Mouse (Mus musculus) induced T-regulatory cell, adult 2 months (primary cell): ENCODE data around the gene Tcf7l1.

Source experiments
- DNase-seq: peaks from one replicate; pipeline ENCODE4 v3.0.0-alpha.2; 2012; ENCODE audit warnings: low read depth

The Tcf7l1 gene

GRCm38 (mm10) chr6:72696601-72697335, 92.3 kb downstream of the Tcf7l1 start:
- DNase-seq = no peak

GRCm38 (mm10) chr6:72694791-72695204, 94.3 kb downstream of the Tcf7l1 start:
- no peak for DNase-seq

- no peak for DNase-seq
Observed at GRCm38 (mm10) chr6:72694047-72694790, 94.8 kb downstream of the Tcf7l1 start.

- DNase-seq = no peak
Observed at GRCm38 (mm10) chr6:72692469-72692868, 96.6 kb downstream of the Tcf7l1 start.

- no peak for DNase-seq
Observed at GRCm38 (mm10) chr6:72691549-72691948, 97.5 kb downstream of the Tcf7l1 start.

- DNase-seq = no peak
Observed at GRCm38 (mm10) chr6:72690595-72690994, 98.5 kb downstream of the Tcf7l1 start.

- DNase-seq = no peak
Observed at GRCm38 (mm10) chr6:72690001-72690400, 99.1 kb downstream of the Tcf7l1 start.

- no peak for DNase-seq
Observed at GRCm38 (mm10) chr6:72689046-72689445, 100.0 kb downstream of the Tcf7l1 start.

GRCm38 (mm10) chr6:72685165-72685564, 103.9 kb downstream of the Tcf7l1 start:
- no peak for DNase-seq

GRCm38 (mm10) chr6:72684260-72684805, 104.7 kb downstream of the Tcf7l1 start:
- no peak for DNase-seq

- DNase-seq = no peak
Observed at GRCm38 (mm10) chr6:72682238-72682637, 106.8 kb downstream of the Tcf7l1 start.

- DNase-seq = no peak
Observed at GRCm38 (mm10) chr6:72680936-72681335, 108.1 kb downstream of the Tcf7l1 start.

GRCm38 (mm10) chr6:72678631-72679030, 110.4 kb downstream of the Tcf7l1 start:
- no peak for DNase-seq

GRCm38 (mm10) chr6:72677510-72678220, 111.4 kb downstream of the Tcf7l1 start:
- DNase-seq = no peak

- no peak for DNase-seq
Observed at GRCm38 (mm10) chr6:72677079-72677478, 112.0 kb downstream of the Tcf7l1 start.

GRCm38 (mm10) chr6:72676376-72676775, 112.7 kb downstream of the Tcf7l1 start:
- no peak for DNase-seq

GRCm38 (mm10) chr6:72673751-72674150, 115.3 kb downstream of the Tcf7l1 start:
- no peak for DNase-seq

GRCm38 (mm10) chr6:72671129-72671528, 117.9 kb downstream of the Tcf7l1 start:
- DNase-seq = no peak

GRCm38 (mm10) chr6:72667021-72667420, 122.0 kb downstream of the Tcf7l1 start:
- peak; percentile 75 for DNase-seq

- DNase-seq = no peak
Observed at GRCm38 (mm10) chr6:72664290-72664689, 124.8 kb downstream of the Tcf7l1 start.

GRCm38 (mm10) chr6:72663000-72663399, 126.1 kb downstream of the Tcf7l1 start:
- no peak for DNase-seq

- DNase-seq = no peak
Observed at GRCm38 (mm10) chr6:72660391-72660720, 128.7 kb downstream of the Tcf7l1 start.
